ENCODE assay signal across 9 mouse cellular contexts in genomic region chrX:73739841-73740240, GRCm38 (mm10). TPM values are rescaled to one million over a fixed set of nuclear protein-coding genes. Genes with fewer than 3 reads are reported as not detected.
DNase-seq lines count a peak whose midpoint lies in the region; TF ChIP-seq lines count a peak whose summit lies in the region.
"Not testable (repeated sequence)": the region's sequence is repeated elsewhere in the genome, so short reads cannot be mapped to it uniquely, and the experiment has no call there.
"Had no signal": no experiment of that assay in that cellular context is flagged by ENCODE, and none has a peak within 500 bp of the region (broad histone marks: within the 10 kb centered on the region; RNA-seq: fewer than 3 reads in every experiment).

No protein-coding gene starts in this region.

- in situ Hi-C loops in ES-E14 (cut with MboI; ENCODE audit: low sequenced_read_pairs in 2 of 2, unreplicated experiment in 2 of 2): not testable (repeated sequence)

- TF ChIP-seq CTCF in ES-Bruce4 (IDR thresholded peaks at IDR 0.05; ENCODE audit: low read depth, low read length): not testable (repeated sequence)

- H3K4me1 ChIP-seq in ES-Bruce4 (ENCODE audit: control insufficient read depth, insufficient read depth, low read length): not testable (repeated sequence)
- H3K4me1 ChIP-seq in ES-E14 (ENCODE audit: control insufficient read depth in 2 of 2, insufficient read depth in 2 of 2, low read length in 2 of 2, poor library complexity in 1 of 2): peaks cover 5 to 13% of the 10 kb centered on the region in 2 experiments; a peak in 3 of 4 replicates

- peak overlapping the region; percentile 58 for H3K27ac ChIP-seq in ES-Bruce4 (ENCODE audit: insufficient read depth, low read length)
- H3K27ac ChIP-seq in ES-E14 (ENCODE audit: insufficient read depth, low read depth, low read length, poor library complexity, severe bottlenecking): peak overlapping the region; percentile 79

- H3K36me3 ChIP-seq in ES-Bruce4 (ENCODE audit: control insufficient read depth, insufficient read depth, low read length, poor library complexity, severe bottlenecking); ES-E14 (ENCODE audit: control insufficient read depth, insufficient read depth, low read length, poor library complexity, severe bottlenecking): not testable (repeated sequence)

- TF ChIP-seq POLR2A in ES-Bruce4 (IDR thresholded peaks at IDR 0.05; ENCODE audit: insufficient read depth, low read length): not testable (repeated sequence)

- peak; percentile 55 for DNase-seq in ES-CJ7 (ENCODE audit: low read depth, low spot score)
- DNase-seq in ES-E14 (ENCODE audit: low read depth, low spot score): not testable (repeated sequence)
- peak; percentile 81 for DNase-seq in R1 (ENCODE audit: low read depth, low spot score)
- peak; percentile 66 for DNase-seq in ZHBTc4 (ENCODE audit: low read depth, low spot score)

- H3K27me3 ChIP-seq in ES-Bruce4 (ENCODE audit: control insufficient read depth, insufficient read depth, low read length, poor library complexity, severe bottlenecking): not testable (repeated sequence)

- not testable (repeated sequence) for TF ChIP-seq EP300 in ES-Bruce4 (IDR thresholded peaks at IDR 0.05; ENCODE audit: insufficient read depth, low read depth, low read length)

- H3K9ac ChIP-seq in ES-Bruce4 (ENCODE audit: low read depth, poor library complexity, severe bottlenecking); ES-E14 (ENCODE audit: insufficient read depth, low read depth, low read length, poor library complexity, severe bottlenecking): not testable (repeated sequence)

- H3K9me3 ChIP-seq in ES-Bruce4 (replicated peaks; ENCODE audit: control insufficient read depth, insufficient read depth, low read length, poor library complexity, severe bottlenecking); ES-E14 (ENCODE audit: control insufficient read depth, insufficient read depth, low read depth, low read length): not testable (repeated sequence)

- not testable (repeated sequence) for H3K4me3 ChIP-seq in ES-Bruce4 (ENCODE audit: low read depth, low read length)
- H3K4me3 ChIP-seq in ES-E14 (ENCODE audit: insufficient read depth in 1 of 2, low read depth in 1 of 2, low read length in 2 of 2, poor library complexity in 1 of 2, severe bottlenecking in 1 of 2): peak overlapping the region in 1 of 2 experiments; percentile 12; a peak in 1 of 4 replicates

RNA-seq across cellular contexts. Expression of gene Plxnb3, which starts 17.0 kb away (rescaled TPM):
- not detected in 2 replicates for polyA plus RNA-seq in ES-Bruce4 (2011; ENCODE audit: insufficient read depth, insufficient read length, low read depth, missing spikeins)
- total RNA-seq in ES-E14 (2012; rRNA removed): 0.27 and 0.32 TPM in 2 replicates
- total RNA-seq: MEL had no signal
- polyA plus RNA-seq: activated CD4-positive, CD25-positive, alpha-beta regulatory T cell, adult 4 months; CD4-positive, CD25-positive, alpha-beta regulatory T cell, adult 4 months had no signal

RNA-seq across cellular contexts. Expression of gene Abcd1, which starts 23.4 kb away (rescaled TPM):
- 8.0 and 10.3 TPM in 2 replicates for polyA plus RNA-seq in ES-Bruce4 (2011; ENCODE audit: insufficient read depth, insufficient read length, low read depth, missing spikeins)
- 4.2 and 5.0 TPM in 2 replicates for total RNA-seq in ES-E14 (2012; rRNA removed)

RNA-seq across cellular contexts. Expression of gene Bcap31, which starts 23.9 kb away (rescaled TPM):
- 120 and 123 TPM in 2 replicates for polyA plus RNA-seq in ES-Bruce4 (2011; ENCODE audit: insufficient read depth, insufficient read length, low read depth, missing spikeins)
- 246 and 314 TPM in 2 replicates for total RNA-seq in ES-E14 (2012; rRNA removed)

RNA-seq across cellular contexts. Expression of gene Srpk3, which starts 34.4 kb away (rescaled TPM):
- not detected in 2 replicates for polyA plus RNA-seq in ES-Bruce4 (2011; ENCODE audit: insufficient read depth, insufficient read length, low read depth, missing spikeins)
- 1.2 and 1.5 TPM in 2 replicates for total RNA-seq in ES-E14 (2012; rRNA removed)
- polyA plus RNA-seq: G1E had no signal

RNA-seq across cellular contexts. Expression of gene Idh3g, which starts 46.9 kb away (rescaled TPM):
- 147 and 151 TPM in 2 replicates for polyA plus RNA-seq in ES-Bruce4 (2011; ENCODE audit: insufficient read depth, insufficient read length, low read depth, missing spikeins)
- 169 and 194 TPM in 2 replicates for total RNA-seq in ES-E14 (2012; rRNA removed)
